ENCODE assay signal across 9 mouse cellular contexts in genomic region chr4:132411322-132412094, GRCm38 (mm10). TPM values are rescaled to one million over a fixed set of nuclear protein-coding genes. Genes with fewer than 3 reads are reported as not detected.
DNase-seq lines count a peak whose midpoint lies in the region; ATAC-seq and TF ChIP-seq lines count a peak whose summit lies in the region.
"Had no signal": no experiment of that assay in that cellular context is flagged by ENCODE, and none has a peak within 500 bp of the region (broad histone marks: within the 10 kb centered on the region; RNA-seq: fewer than 3 reads in every experiment).

No protein-coding gene starts in this region.

- no peak overlapping the region for H3K4me3 ChIP-seq in kidney, adult 2 months (ENCODE audit: insufficient read depth, low read depth, low read length)
- no peak overlapping the region for H3K4me3 ChIP-seq in hindbrain, postnatal 0 days (ENCODE audit: low read length)
- H3K4me3 ChIP-seq in midbrain, embryonic 15.5 days, result no peak overlapping the region

- peak; percentile 40; the same call in 1 of the 2 replicates for ATAC-seq in hindbrain, postnatal 0 days
- no peak for ATAC-seq in midbrain, embryonic 15.5 days (replicated peaks)

- no peak for TF ChIP-seq POLR2A in kidney, adult 2 months (IDR thresholded peaks at IDR 0.05; ENCODE audit: low read depth, low read length)

- DNase-seq in kidney, adult 2 months, result peak; percentile 52
- DNase-seq in kidney, adult 18-20 months, result no peak
- peak; percentile 51 for DNase-seq in ES-CJ7 (ENCODE audit: low read depth, low spot score)
- peak; percentile 51 for DNase-seq in embryo, embryonic 10 days (ENCODE audit: low spot score)
- DNase-seq in hindbrain, postnatal 0 days (ENCODE audit: low spot score), result peak; percentile 81
- peak; percentile 57 for DNase-seq in lung, postnatal 25 days (ENCODE audit: low spot score)
- DNase-seq in layer of hippocampus, adult 9-10 months (ENCODE audit: low spot score), result no peak

- H3K9me3 ChIP-seq in hindbrain, postnatal 0 days (ENCODE audit: low read length), result no peaks in the 10 kb centered on the region
- H3K9me3 ChIP-seq in midbrain, embryonic 15.5 days, result no peaks in the 10 kb centered on the region

- H3K27me3 ChIP-seq in kidney, adult 2 months (replicated peaks; ENCODE audit: control insufficient read depth, insufficient read depth, low read length), result no peaks in the 10 kb centered on the region
- H3K27me3 ChIP-seq in hindbrain, postnatal 0 days (ENCODE audit: insufficient read depth, low read length), result no peaks in the 10 kb centered on the region
- H3K27me3 ChIP-seq in midbrain, embryonic 15.5 days (replicated peaks), result no peaks in the 10 kb centered on the region

- no peaks in the 10 kb centered on the region for H3K36me3 ChIP-seq in kidney, adult 2 months (ENCODE audit: control insufficient read depth, insufficient read depth, low read length)
- H3K36me3 ChIP-seq in hindbrain, postnatal 0 days (ENCODE audit: insufficient read depth, low read length), result no peaks in the 10 kb centered on the region
- H3K36me3 ChIP-seq in midbrain, embryonic 15.5 days (replicated peaks), result no peaks in the 10 kb centered on the region

- peak; percentile 30; the same call in 1 of the 2 replicates for TF ChIP-seq CTCF in kidney, adult 2 months (conservative IDR thresholded peaks at IDR 0.05; ENCODE audit: insufficient read depth, insufficient read length, low read depth, low read length)
- peak; percentile 74 for TF ChIP-seq CTCF in hindbrain, postnatal 0 days (IDR thresholded peaks at IDR 0.05; ENCODE audit: low read depth)

- no peak overlapping the region for H3K9ac ChIP-seq in hindbrain, postnatal 0 days (replicated peaks; ENCODE audit: low read length)
- H3K9ac ChIP-seq in midbrain, embryonic 15.5 days, result no peak overlapping the region

- H3K4me1 ChIP-seq in kidney, adult 2 months (ENCODE audit: control insufficient read depth, insufficient read depth, low read length), result peaks cover 26% of the 10 kb centered on the region
- H3K4me1 ChIP-seq in hindbrain, postnatal 0 days (ENCODE audit: insufficient read depth, low read length), result no peaks in the 10 kb centered on the region
- H3K4me1 ChIP-seq in midbrain, embryonic 15.5 days, result no peaks in the 10 kb centered on the region

- no peak overlapping the region for H3K4me2 ChIP-seq in hindbrain, postnatal 0 days (ENCODE audit: low read depth, low read length)
- H3K4me2 ChIP-seq in midbrain, embryonic 15.5 days, result no peak overlapping the region

- WGBS in kidney, adult 2 months, result 36% methylated on average over 8 of the region's 8 CpGs
- 46% methylated on average over 8 of the region's 8 CpGs for WGBS in hindbrain, postnatal 0 days
- 59% methylated on average over 8 of the region's 8 CpGs for WGBS in midbrain, embryonic 15.5 days

- H3K27ac ChIP-seq in kidney, adult 2 months (ENCODE audit: insufficient read depth, low read depth, low read length), result peak overlapping the region; percentile 65
- H3K27ac ChIP-seq in hindbrain, postnatal 0 days, result no peak overlapping the region
- no peak overlapping the region for H3K27ac ChIP-seq in midbrain, embryonic 15.5 days
- H3K27ac ChIP-seq: macrophage had no signal

RNA-seq across cellular contexts. Expression of gene Phactr4, which starts 10.8 kb away (rescaled TPM):
- polyA plus RNA-seq in kidney, adult 2 months (2012; rRNA removed), result 19.5 and 25.2 TPM in 2 replicates
- total RNA-seq in hindbrain, postnatal 0 days (2014; rRNA removed), result 4.0 and 5.0 TPM in 2 replicates
- 5.2 and 5.4 TPM in 2 replicates for polyA plus RNA-seq in hindbrain, postnatal 0 days (2015; fragmentation: Nextera tagmentation; extraction: Ambion mirVana)
- 8.7 and 8.9 TPM in 2 replicates for polyA plus RNA-seq in midbrain, embryonic 15.5 days (2015; fragmentation: Nextera tagmentation; extraction: Ambion mirVana)

RNA-seq across cellular contexts. Expression of gene Med18, which starts 52.2 kb away (rescaled TPM):
- polyA plus RNA-seq in kidney, adult 2 months (2012; rRNA removed), result 2.4 and 2.9 TPM in 2 replicates
- 11.4 and 11.6 TPM in 2 replicates for total RNA-seq in hindbrain, postnatal 0 days (2014; rRNA removed)
- polyA plus RNA-seq in hindbrain, postnatal 0 days (2015; fragmentation: Nextera tagmentation; extraction: Ambion mirVana), result 12.1 and 13.8 TPM in 2 replicates
- polyA plus RNA-seq in midbrain, embryonic 15.5 days (2015; fragmentation: Nextera tagmentation; extraction: Ambion mirVana), result 15.9 and 17.7 TPM in 2 replicates

RNA-seq across cellular contexts. Expression of gene Rcc1, which starts 58.1 kb away (rescaled TPM):
- polyA plus RNA-seq in kidney, adult 2 months (2012; rRNA removed), result 9.4 and 10.1 TPM in 2 replicates
- total RNA-seq in hindbrain, postnatal 0 days (2014; rRNA removed), result 20.7 and 24.4 TPM in 2 replicates
- polyA plus RNA-seq in hindbrain, postnatal 0 days (2015; fragmentation: Nextera tagmentation; extraction: Ambion mirVana), result 28.8 and 29.7 TPM in 2 replicates
- polyA plus RNA-seq in midbrain, embryonic 15.5 days (2015; fragmentation: Nextera tagmentation; extraction: Ambion mirVana), result 36.4 and 39.0 TPM in 2 replicates

Comparison
In these comparisons a context has a peak if more than half of its experiments do, and no peak if none do; other contexts are left out.
1. DNase-seq: peak in kidney, adult 2 months (single experiment), ES-CJ7 (single experiment), embryo, embryonic 10 days (single experiment), hindbrain, postnatal 0 days (single experiment) and lung, postnatal 25 days (single experiment); none in kidney, adult 18-20 months (single experiment) and layer of hippocampus, adult 9-10 months (single experiment).